Mouse (Mus musculus): ENCODE measurements around the gene Prkra. TPM values are rescaled to one million over a fixed set of nuclear protein-coding genes. Genes with fewer than 3 reads are reported as not detected.

Prkra gene
- polyA plus RNA-seq, 1 experiment, result 5.5 TPM

- no peaks in the 10 kb centered on the region for H3K4me1 ChIP-seq (ENCODE audit: control insufficient read depth, insufficient read depth, insufficient read length)
- WGBS, result 65% methylated on average over 3 of the region's 3 CpGs
- no peak overlapping the region for H3K4me3 ChIP-seq (ENCODE audit: extremely low read depth, insufficient read depth, insufficient read length)
- no peak for TF ChIP-seq POLR2A (IDR thresholded peaks at IDR 0.05; ENCODE audit: low read depth, low read length)
- no peak for TF ChIP-seq CTCF (IDR thresholded peaks at IDR 0.05; ENCODE audit: extremely low read depth, insufficient read depth, insufficient read length, insufficient replicate concordance)
- DNase-seq (ENCODE audit: low read depth in 1 of 2, low spot score in 2 of 2), result no peak
- H3K27me3 ChIP-seq (ENCODE audit: control insufficient read depth, insufficient read depth, low read length), result no peaks in the 10 kb centered on the region
- no peak overlapping the region for H3K27ac ChIP-seq (ENCODE audit: insufficient read depth, low read length)
- no peaks in the 10 kb centered on the region for H3K36me3 ChIP-seq (ENCODE audit: control insufficient read depth, insufficient read depth, low read length)
Measured at GRCm38 (mm10) chr2:76592401-76592924, 55.4 kb downstream of the Prkra start.

GRCm38 (mm10) chr2:76590221-76590620, 57.6 kb downstream of the Prkra start:
- no peak for TF ChIP-seq POLR2A (IDR thresholded peaks at IDR 0.05; ENCODE audit: low read depth, low read length)
- no peak for TF ChIP-seq CTCF (IDR thresholded peaks at IDR 0.05; ENCODE audit: extremely low read depth, insufficient read depth, insufficient read length, insufficient replicate concordance)
- 90% methylated on average over 7 of the region's 7 CpGs for WGBS
- Histone ChIP-seq H3K4me1 (ENCODE audit: control insufficient read depth, insufficient read depth, insufficient read length) (no peaks in the 10 kb centered on the region), H3K4me3 (ENCODE audit: extremely low read depth, insufficient read depth, insufficient read length) (no peak overlapping the region), H3K36me3 (ENCODE audit: control insufficient read depth, insufficient read depth, low read length) (no peaks in the 10 kb centered on the region), H3K27me3 (ENCODE audit: control insufficient read depth, insufficient read depth, low read length) (no peaks in the 10 kb centered on the region), H3K27ac (ENCODE audit: insufficient read depth, low read length) (no peak overlapping the region)
- DNase-seq (ENCODE audit: low read depth in 1 of 2, low spot score in 2 of 2), result no peak

- Histone ChIP-seq H3K27ac (ENCODE audit: insufficient read depth, low read length) (no peak overlapping the region), H3K36me3 (ENCODE audit: control insufficient read depth, insufficient read depth, low read length) (no peaks in the 10 kb centered on the region), H3K27me3 (ENCODE audit: control insufficient read depth, insufficient read depth, low read length) (no peaks in the 10 kb centered on the region), H3K4me3 (ENCODE audit: extremely low read depth, insufficient read depth, insufficient read length) (no peak overlapping the region), H3K4me1 (ENCODE audit: control insufficient read depth, insufficient read depth, insufficient read length) (no peaks in the 10 kb centered on the region)
- 85% methylated on average over 10 of the region's 10 CpGs for WGBS
- no peak for TF ChIP-seq POLR2A (IDR thresholded peaks at IDR 0.05; ENCODE audit: low read depth, low read length)
- TF ChIP-seq CTCF (IDR thresholded peaks at IDR 0.05; ENCODE audit: extremely low read depth, insufficient read depth, insufficient read length, insufficient replicate concordance), result no peak
- DNase-seq (ENCODE audit: low read depth in 1 of 2, low spot score in 2 of 2), result no peak
Measured at GRCm38 (mm10) chr2:76586906-76587305, 60.9 kb downstream of the Prkra start.

- Histone ChIP-seq H3K4me3 (ENCODE audit: extremely low read depth, insufficient read depth, insufficient read length) (no peak overlapping the region), H3K27me3 (ENCODE audit: control insufficient read depth, insufficient read depth, low read length) (no peaks in the 10 kb centered on the region), H3K36me3 (ENCODE audit: control insufficient read depth, insufficient read depth, low read length) (no peaks in the 10 kb centered on the region), H3K4me1 (ENCODE audit: control insufficient read depth, insufficient read depth, insufficient read length) (no peaks in the 10 kb centered on the region), H3K27ac (ENCODE audit: insufficient read depth, low read length) (no peak overlapping the region)
- WGBS, result 94% methylated on average over 13 of the region's 13 CpGs
- no peak for DNase-seq (ENCODE audit: low read depth in 1 of 2, low spot score in 2 of 2)
- no peak for TF ChIP-seq CTCF (IDR thresholded peaks at IDR 0.05; ENCODE audit: extremely low read depth, insufficient read depth, insufficient read length, insufficient replicate concordance)
- no peak for TF ChIP-seq POLR2A (IDR thresholded peaks at IDR 0.05; ENCODE audit: low read depth, low read length)
Measured at GRCm38 (mm10) chr2:76585090-76585489, 62.7 kb downstream of the Prkra start.

Other genes with a start within 250 kb of the Prkra start
- gene Osbpl6, start 241.5 kb downstream of the Prkra start, polyA plus RNA-seq (2012; rRNA removed), result 0.94 and 1.8 TPM in 2 replicates
- 0.06 TPM in 1 of 2 replicates, not detected in the other for gene Pjvk, start 461 bp upstream of the Prkra start, polyA plus RNA-seq (2012; rRNA removed)
- gene Fkbp7, start 25.1 kb upstream of the Prkra start, polyA plus RNA-seq (2012; rRNA removed), result 0.97 and 1.0 TPM in 2 replicates
- 10.5 and 10.7 TPM in 2 replicates for gene Plekha3, start 27.3 kb upstream of the Prkra start, polyA plus RNA-seq (2012; rRNA removed)